Mouse (Mus musculus): ENCODE results near the gene Got2. TPM values are rescaled to one million over a fixed set of nuclear protein-coding genes. Genes with fewer than 3 reads are reported as not detected.

The Got2 gene
- polyA plus RNA-seq, 1 experiment = 217 TPM

DNA sequence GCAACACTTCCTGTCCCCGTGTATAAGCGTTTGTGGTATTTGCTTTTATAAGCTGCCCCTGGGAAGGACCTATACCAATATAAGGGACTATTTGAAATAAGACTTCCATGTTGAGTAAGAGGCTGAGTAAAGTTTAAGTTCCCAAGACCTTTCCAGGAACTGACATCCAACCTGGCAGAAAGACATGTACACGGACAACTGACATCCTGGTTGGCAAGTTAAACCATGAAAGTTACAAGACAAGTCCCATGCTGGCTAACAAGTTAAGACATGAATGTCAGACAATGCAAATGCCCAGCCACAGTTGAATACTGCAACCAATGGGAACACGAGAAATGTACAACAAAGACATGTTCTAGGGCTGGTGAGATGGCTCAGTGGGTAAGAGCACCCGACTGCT, 5.4 kb upstream of the Got2 start:
- H3K4me1 ChIP-seq (ENCODE audit: control insufficient read depth, insufficient read depth, low read length) = no peaks in the 10 kb centered on the region
- no peak for TF ChIP-seq POLR2A (IDR thresholded peaks at IDR 0.05; ENCODE audit: extremely low read depth, insufficient read depth, low read length)
- TF ChIP-seq CTCF (IDR thresholded peaks at IDR 0.05; ENCODE audit: extremely low read depth, insufficient read depth, low read length) = no peak

DNA sequence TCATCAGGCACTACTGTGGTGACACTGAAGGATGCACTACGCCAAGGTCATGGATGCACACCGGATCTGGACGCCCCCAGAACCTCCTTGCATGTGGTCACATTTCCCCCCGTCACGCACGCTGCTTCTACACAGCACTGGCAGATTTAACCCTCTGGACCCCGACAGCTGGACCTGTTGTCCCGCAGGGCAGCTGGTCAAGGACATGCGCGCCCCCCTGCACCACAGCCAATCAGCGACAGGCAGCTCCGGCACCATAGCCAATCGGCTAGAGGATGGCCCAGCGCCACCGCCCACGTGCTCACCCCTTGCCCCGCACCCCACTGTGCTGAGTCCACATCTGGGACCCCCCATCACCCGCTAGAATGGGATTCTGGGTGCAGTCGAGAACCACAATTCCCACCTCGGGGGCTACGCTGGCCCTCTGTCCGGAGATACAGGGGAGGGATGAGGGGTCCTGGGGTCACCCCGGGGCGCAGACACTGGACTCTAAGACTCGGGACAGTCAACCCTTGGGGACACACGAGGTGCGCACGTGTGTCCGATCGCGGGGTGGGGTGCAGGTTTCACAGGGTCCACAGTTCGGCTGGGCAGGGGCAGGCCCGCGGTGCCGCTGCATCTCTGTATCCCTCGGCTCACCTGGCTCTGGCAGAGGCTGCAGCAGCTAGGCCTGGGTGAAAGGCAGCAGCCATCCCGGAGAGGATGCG, 616 bp downstream of the Got2 start:
- peak overlapping the region; percentile 88 for H3K4me3 ChIP-seq (ENCODE audit: insufficient read depth, low read length)
- TF ChIP-seq CTCF (IDR thresholded peaks at IDR 0.05; ENCODE audit: extremely low read depth, insufficient read depth, low read length) = no peak
- no peak for TF ChIP-seq POLR2A (IDR thresholded peaks at IDR 0.05; ENCODE audit: extremely low read depth, insufficient read depth, low read length)
- peaks cover 2% of the 10 kb centered on the region; the same call in 1 of the 2 replicates for H3K4me1 ChIP-seq (ENCODE audit: control insufficient read depth, insufficient read depth, low read length)
- H3K27ac ChIP-seq (ENCODE audit: insufficient read depth, low read length) = peak overlapping the region; percentile 76

More for the DNA sequence above, 5.4 kb upstream of the Got2 start:
- no peak overlapping the region for H3K27ac ChIP-seq (ENCODE audit: insufficient read depth, low read length)
- H3K4me3 ChIP-seq (ENCODE audit: insufficient read depth, low read length) = no peak overlapping the region

DNA sequence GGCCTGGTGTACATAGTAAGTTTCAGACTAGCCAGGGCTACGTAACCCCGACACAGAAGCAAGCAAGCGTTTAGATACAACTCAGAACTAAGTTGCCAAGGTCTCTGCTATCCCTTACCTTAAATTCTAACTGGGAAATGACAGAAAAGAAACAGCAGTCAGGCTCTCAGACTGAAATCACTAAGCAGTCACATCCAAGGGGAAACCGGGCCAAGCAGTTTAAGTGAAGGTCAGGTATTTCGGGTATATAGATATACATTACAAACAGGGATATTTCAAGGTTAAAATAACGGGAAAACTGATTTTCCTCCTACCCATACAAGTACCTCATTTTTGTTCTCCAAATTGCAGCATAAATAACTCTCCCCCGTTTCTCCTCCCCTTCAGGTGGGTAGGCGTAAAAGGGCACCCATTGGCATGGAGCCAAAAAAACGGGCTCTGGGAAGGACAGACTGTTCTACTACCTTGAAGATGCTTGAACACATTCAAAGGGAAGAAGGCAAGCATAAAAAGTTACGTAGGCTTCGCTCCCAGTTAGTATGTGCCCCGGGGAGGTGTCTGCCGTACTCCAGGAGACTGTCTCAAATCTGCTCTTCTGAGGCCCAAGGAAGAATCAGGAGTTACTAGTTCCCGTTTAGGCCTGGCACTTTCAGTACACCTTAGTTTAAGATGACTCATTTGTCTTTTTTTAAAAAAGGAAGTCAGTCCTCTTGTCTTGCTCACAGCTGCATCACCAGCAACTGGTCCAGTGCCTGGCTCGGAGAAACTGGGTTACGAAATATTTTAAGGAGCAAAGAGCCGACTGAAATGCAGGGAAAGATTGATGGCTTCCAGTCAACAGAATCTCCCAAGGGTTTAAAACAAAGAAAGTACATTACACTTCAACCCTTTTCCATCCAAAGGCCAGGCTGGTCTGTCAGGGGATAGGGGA, 1.4 kb downstream of the Got2 start:
- peak overlapping the region; percentile 88 for H3K4me3 ChIP-seq (ENCODE audit: insufficient read depth, low read length)
- TF ChIP-seq POLR2A (IDR thresholded peaks at IDR 0.05; ENCODE audit: extremely low read depth, insufficient read depth, low read length) = no peak
- TF ChIP-seq CTCF (IDR thresholded peaks at IDR 0.05; ENCODE audit: extremely low read depth, insufficient read depth, low read length) = no peak
- H3K4me1 ChIP-seq (ENCODE audit: control insufficient read depth, insufficient read depth, low read length) = peaks cover 2% of the 10 kb centered on the region; the same call in 1 of the 2 replicates
- H3K27ac ChIP-seq (ENCODE audit: insufficient read depth, low read length) = peak overlapping the region; percentile 76

DNA sequence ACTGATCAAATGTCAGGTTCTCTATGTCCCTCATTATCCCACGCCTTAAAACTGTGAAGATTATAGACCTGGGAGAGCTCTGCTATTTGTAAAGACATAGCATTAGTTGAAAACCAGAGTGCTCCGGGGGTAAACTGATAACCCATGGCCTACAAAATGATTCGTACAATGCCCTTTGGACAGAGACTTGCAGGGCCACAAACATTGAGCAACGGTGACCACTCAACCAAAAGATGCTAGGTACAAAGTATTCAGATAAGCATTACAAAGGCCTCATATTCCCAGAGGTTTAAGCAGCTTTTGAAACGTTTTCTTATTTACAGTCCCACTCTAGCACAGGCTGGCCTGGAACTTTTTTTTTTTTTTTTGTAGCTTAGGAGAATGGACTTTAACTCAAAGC, 2.4 kb downstream of the Got2 start:
- Histone ChIP-seq H3K4me3 (ENCODE audit: insufficient read depth, low read length) (peak overlapping the region; percentile 88; the same call in 1 of the 2 replicates), H3K4me1 (ENCODE audit: control insufficient read depth, insufficient read depth, low read length) (peaks cover 2% of the 10 kb centered on the region; the same call in 1 of the 2 replicates), H3K27ac (ENCODE audit: insufficient read depth, low read length) (no peak overlapping the region)
- TF ChIP-seq CTCF (IDR thresholded peaks at IDR 0.05; ENCODE audit: extremely low read depth, insufficient read depth, low read length) (no peak), POLR2A (IDR thresholded peaks at IDR 0.05; ENCODE audit: extremely low read depth, insufficient read depth, low read length) (no peak)

DNA sequence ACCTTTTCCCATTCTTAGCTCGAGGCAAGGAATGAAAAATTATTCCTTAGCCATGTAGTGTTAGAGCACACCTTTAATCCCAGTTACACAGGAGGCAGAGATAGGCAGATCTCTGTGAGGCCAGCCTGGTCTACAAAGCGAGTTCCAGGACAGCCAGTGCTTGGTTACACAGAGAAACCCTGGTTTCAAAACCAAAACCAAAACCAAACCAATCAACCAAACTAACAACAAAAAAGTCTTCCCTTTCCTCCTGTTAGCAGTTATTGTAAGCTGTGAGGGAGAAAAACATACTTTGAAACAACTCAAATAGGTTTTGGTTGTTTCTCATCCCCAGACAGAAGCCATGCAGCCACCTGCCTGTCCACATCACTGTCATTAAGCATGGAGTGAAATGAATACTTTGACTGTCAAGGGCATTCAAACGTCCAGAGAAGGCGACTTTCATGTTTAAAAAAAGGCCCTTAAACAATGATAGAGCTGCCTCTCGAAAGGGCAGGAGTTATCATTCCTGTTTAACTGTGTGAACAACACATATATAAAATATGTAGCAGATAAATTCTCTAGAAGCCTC, 3.0 kb downstream of the Got2 start:
- Histone ChIP-seq H3K27ac (ENCODE audit: insufficient read depth, low read length) (no peak overlapping the region), H3K4me1 (ENCODE audit: control insufficient read depth, insufficient read depth, low read length) (peaks cover 2% of the 10 kb centered on the region; the same call in 1 of the 2 replicates), H3K4me3 (ENCODE audit: insufficient read depth, low read length) (no peak overlapping the region)
- TF ChIP-seq CTCF (IDR thresholded peaks at IDR 0.05; ENCODE audit: extremely low read depth, insufficient read depth, low read length) (no peak), POLR2A (IDR thresholded peaks at IDR 0.05; ENCODE audit: extremely low read depth, insufficient read depth, low read length) (no peak)

DNA sequence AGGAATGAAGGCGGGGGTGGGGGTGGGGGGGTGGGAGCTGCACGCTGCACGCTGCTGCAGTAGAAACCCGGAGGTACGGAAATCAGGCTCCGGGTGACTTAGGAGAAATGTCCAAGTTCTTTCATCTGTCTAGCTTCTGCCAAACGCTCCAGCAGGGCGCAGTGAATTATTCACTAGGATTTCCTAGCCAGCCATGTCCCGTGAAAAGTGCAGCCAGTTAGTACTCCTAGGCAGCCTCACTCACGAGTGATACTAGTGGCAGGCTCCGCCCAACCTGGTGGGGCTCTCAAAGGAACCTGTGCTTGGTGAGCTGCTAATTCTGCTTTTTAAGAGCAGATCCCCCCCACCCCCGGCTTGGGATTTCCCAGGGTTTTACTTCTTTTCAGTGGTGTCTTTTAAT, 3.9 kb downstream of the Got2 start:
- Histone ChIP-seq H3K27ac (ENCODE audit: insufficient read depth, low read length) (no peak overlapping the region), H3K4me3 (ENCODE audit: insufficient read depth, low read length) (no peak overlapping the region), H3K4me1 (ENCODE audit: control insufficient read depth, insufficient read depth, low read length) (peaks cover 2% of the 10 kb centered on the region; the same call in 1 of the 2 replicates)
- no peak for TF ChIP-seq CTCF (IDR thresholded peaks at IDR 0.05; ENCODE audit: extremely low read depth, insufficient read depth, low read length)
- TF ChIP-seq POLR2A (IDR thresholded peaks at IDR 0.05; ENCODE audit: extremely low read depth, insufficient read depth, low read length) = no peak

DNA sequence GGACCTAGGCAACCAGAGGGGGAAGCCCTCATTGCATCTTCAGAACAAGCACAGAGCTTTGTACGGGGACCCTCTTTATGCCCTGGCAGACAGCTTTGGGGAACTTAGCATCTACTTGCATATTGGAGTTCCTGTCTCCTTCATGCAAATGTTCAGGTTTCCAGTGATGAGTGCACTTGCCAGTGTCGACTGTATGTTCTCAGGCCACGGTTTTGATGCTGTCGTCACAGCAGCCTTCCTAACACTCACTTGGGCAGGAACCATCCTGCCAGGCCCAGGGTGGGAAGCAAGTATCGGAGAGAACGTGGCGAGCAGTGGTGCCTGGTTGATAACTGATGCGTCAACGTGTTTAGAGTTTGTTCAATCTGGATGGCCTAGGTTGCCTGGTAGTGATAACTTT, 6.2 kb downstream of the Got2 start:
- no peak overlapping the region for H3K27ac ChIP-seq (ENCODE audit: insufficient read depth, low read length)
- H3K4me3 ChIP-seq (ENCODE audit: insufficient read depth, low read length) = no peak overlapping the region
- H3K4me1 ChIP-seq (ENCODE audit: control insufficient read depth, insufficient read depth, low read length) = peaks cover 4% of the 10 kb centered on the region; the same call in 1 of the 2 replicates
- no peak for TF ChIP-seq CTCF (IDR thresholded peaks at IDR 0.05; ENCODE audit: extremely low read depth, insufficient read depth, low read length)
- no peak for TF ChIP-seq POLR2A (IDR thresholded peaks at IDR 0.05; ENCODE audit: extremely low read depth, insufficient read depth, low read length)

DNA sequence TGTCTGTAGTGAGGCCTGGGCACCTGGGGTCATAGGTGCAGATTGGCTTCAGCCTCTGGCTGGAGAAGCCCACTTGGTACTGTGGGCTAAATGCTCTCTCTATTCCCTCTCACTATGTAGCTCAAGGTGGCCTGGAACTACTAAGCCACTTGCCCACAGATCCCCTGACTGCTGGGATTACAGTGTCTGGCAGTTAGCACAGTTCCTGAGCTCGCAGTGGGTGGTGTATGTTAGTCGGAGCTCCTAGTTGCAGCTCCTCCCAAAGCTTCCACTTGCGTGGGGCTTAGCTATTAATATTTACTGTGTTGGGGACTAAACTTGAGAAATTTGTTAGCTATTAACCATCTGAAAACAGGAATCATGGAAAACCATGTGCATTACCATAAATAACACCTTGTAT, 6.8 kb downstream of the Got2 start:
- Histone ChIP-seq H3K27ac (ENCODE audit: insufficient read depth, low read length) (no peak overlapping the region), H3K4me1 (ENCODE audit: control insufficient read depth, insufficient read depth, low read length) (peaks cover 4% of the 10 kb centered on the region; the same call in 1 of the 2 replicates), H3K4me3 (ENCODE audit: insufficient read depth, low read length) (no peak overlapping the region)
- TF ChIP-seq POLR2A (IDR thresholded peaks at IDR 0.05; ENCODE audit: extremely low read depth, insufficient read depth, low read length) (no peak), CTCF (IDR thresholded peaks at IDR 0.05; ENCODE audit: extremely low read depth, insufficient read depth, low read length) (no peak)

DNA sequence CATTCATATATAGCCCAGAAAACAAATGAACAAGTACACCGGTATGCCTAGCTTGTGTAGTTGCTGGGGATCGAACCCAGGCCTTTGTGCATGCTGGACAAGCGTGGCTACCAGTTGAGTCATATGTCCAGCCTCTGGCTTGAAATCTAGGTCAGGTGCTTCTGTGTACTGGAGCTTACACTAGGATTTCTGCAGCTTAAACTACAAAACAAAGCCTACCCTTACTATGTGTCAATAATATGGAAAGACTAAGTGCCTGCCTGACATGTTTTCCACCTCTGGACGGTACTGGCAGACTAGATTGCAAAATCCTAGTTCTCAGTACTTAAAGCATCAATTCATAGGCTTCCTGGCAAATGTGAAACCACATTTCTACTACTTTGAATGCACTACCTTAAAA, 8.5 kb downstream of the Got2 start:
- Histone ChIP-seq H3K27ac (ENCODE audit: insufficient read depth, low read length) (no peak overlapping the region), H3K4me1 (ENCODE audit: control insufficient read depth, insufficient read depth, low read length) (peaks cover 2% of the 10 kb centered on the region; the same call in 1 of the 2 replicates), H3K4me3 (ENCODE audit: insufficient read depth, low read length) (no peak overlapping the region)
- TF ChIP-seq POLR2A (IDR thresholded peaks at IDR 0.05; ENCODE audit: extremely low read depth, insufficient read depth, low read length) (no peak), CTCF (IDR thresholded peaks at IDR 0.05; ENCODE audit: extremely low read depth, insufficient read depth, low read length) (no peak)
